Mouse (Mus musculus) spleen, embryonic (tissue): ENCODE measurements around the gene Robo1.

ENCODE experiments used
- CTCF ChIA-PET: fragments of 350-600 bp; sonication (Branson Sonifier 250); formaldehyde crosslinking; loops from one replicate; lab custom pipeline; 2022; lab: Charles Lee

The Robo1 gene

GRCm38 (mm10) chr16:72828381-72828780 is 520.3 kb downstream of the Robo1 start:
- CTCF ChIA-PET, result no interaction called here

GRCm38 (mm10) chr16:72829530-72829929 is 521.4 kb downstream of the Robo1 start:
- CTCF ChIA-PET, result no interaction called here

- CTCF ChIA-PET, result no interaction called here
Observed at GRCm38 (mm10) chr16:72830394-72831056, 522.4 kb downstream of the Robo1 start.

- CTCF ChIA-PET, result no interaction called here
Observed at GRCm38 (mm10) chr16:72834266-72834665, 526.2 kb downstream of the Robo1 start.

GRCm38 (mm10) chr16:72839031-72839430 is 530.9 kb downstream of the Robo1 start:
- CTCF ChIA-PET, result no interaction called here

GRCm38 (mm10) chr16:72841066-72841465 is 533.0 kb downstream of the Robo1 start:
- CTCF ChIA-PET, result no interaction called here

- CTCF ChIA-PET, result no interaction called here
Observed at GRCm38 (mm10) chr16:72854101-72854500, 546.0 kb downstream of the Robo1 start.

- CTCF ChIA-PET, result interaction anchor here (0.7 kb wide), 1 partner anchor 11 kb away, joined by 8 read pairs; no protein-coding TSS in a partner anchor
Observed at GRCm38 (mm10) chr16:72854809-72855503, 546.9 kb downstream of the Robo1 start.

- CTCF ChIA-PET, result interaction anchor here (0.7 kb wide), 1 partner anchor 9 kb away, joined by 5 read pairs; no protein-coding TSS in a partner anchor
Observed at GRCm38 (mm10) chr16:72861707-72862277, 553.7 kb downstream of the Robo1 start.

- CTCF ChIA-PET, result no interaction called here
Observed at GRCm38 (mm10) chr16:72866011-72866410, 557.9 kb downstream of the Robo1 start.

GRCm38 (mm10) chr16:72874934-72875732 is 567.0 kb downstream of the Robo1 start:
- CTCF ChIA-PET, result no interaction called here

- CTCF ChIA-PET, result no interaction called here
Observed at GRCm38 (mm10) chr16:72888108-72888507, 580.0 kb downstream of the Robo1 start.

- CTCF ChIA-PET, result no interaction called here
Observed at GRCm38 (mm10) chr16:72889401-72889800, 581.3 kb downstream of the Robo1 start.

- CTCF ChIA-PET, result no interaction called here
Observed at GRCm38 (mm10) chr16:72897125-72897524, 589.0 kb downstream of the Robo1 start.

- CTCF ChIA-PET, result interaction anchor here (0.7 kb wide), 1 partner anchor 712 kb away, joined by 3 read pairs; no protein-coding TSS in a partner anchor
Observed at GRCm38 (mm10) chr16:72908895-72909294, 600.8 kb downstream of the Robo1 start.

- CTCF ChIA-PET, result no interaction called here
Observed at GRCm38 (mm10) chr16:72913134-72913533, 605.0 kb downstream of the Robo1 start.

GRCm38 (mm10) chr16:72914068-72914630 is 606.0 kb downstream of the Robo1 start:
- CTCF ChIA-PET, result no interaction called here

GRCm38 (mm10) chr16:72920013-72920412 is 611.9 kb downstream of the Robo1 start:
- CTCF ChIA-PET, result no interaction called here

GRCm38 (mm10) chr16:72924423-72925224 is 616.5 kb downstream of the Robo1 start:
- CTCF ChIA-PET, result interaction anchor here (0.5 kb wide), 1 partner anchor 16 kb away, joined by 3 read pairs; no protein-coding TSS in a partner anchor

- CTCF ChIA-PET, result no interaction called here
Observed at GRCm38 (mm10) chr16:72928525-72929122, 620.5 kb downstream of the Robo1 start.
